Comparison of ENCODE assay signal across 14 mouse cellular contexts in the genomic region with DNA sequence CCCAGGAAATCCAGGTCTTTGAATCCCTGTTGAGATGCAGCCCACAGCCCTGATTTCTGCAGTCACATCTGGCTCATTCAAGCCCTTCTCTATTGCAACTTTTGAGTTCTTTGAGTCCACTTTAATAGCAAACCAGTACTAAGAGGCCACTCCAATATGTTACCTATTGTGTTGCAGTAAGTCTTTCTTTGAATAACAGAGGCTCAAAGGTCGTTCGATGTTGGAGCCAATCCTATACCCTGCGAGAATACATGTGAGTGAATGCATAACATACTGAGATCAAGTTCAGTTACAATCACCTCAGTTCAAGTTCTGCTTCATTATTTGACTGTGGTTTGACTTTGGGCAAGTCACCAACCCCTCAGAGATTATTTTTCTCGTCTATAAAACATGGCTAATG. TPM values are rescaled to one million over a fixed set of nuclear protein-coding genes. Genes with fewer than 3 reads are reported as not detected.
"Had no signal": no experiment of that assay in that cellular context is flagged by ENCODE, and none has a peak within 500 bp of the region (broad histone marks: within the 10 kb centered on the region; RNA-seq: fewer than 3 reads in every experiment).

No protein-coding gene starts in this region.

- DNase-seq: layer of hippocampus, adult 9-11 months; layer of hippocampus, postnatal 36 days; retina, postnatal 1 day; thymus, adult 2 months; thymus, postnatal 36 days had no signal

- ATAC-seq: midbrain, embryonic 16.5 days had no signal

- H3K4me3 ChIP-seq: limb, embryonic 15.5 days; liver, embryonic 12.5 days; lung, embryonic 15.5 days; megakaryocyte, embryonic 14.5 days; midbrain, embryonic 12.5 days; neural tube, embryonic 13.5 days; stomach, embryonic 15.5 days had no signal

- H3K27ac ChIP-seq: limb, embryonic 15.5 days; liver, embryonic 12.5 days; lung, embryonic 15.5 days; macrophage; midbrain, embryonic 12.5 days; neural tube, embryonic 13.5 days; stomach, embryonic 15.5 days had no signal

- H3K9ac ChIP-seq: limb, embryonic 15.5 days; liver, embryonic 12.5 days; lung, embryonic 15.5 days; midbrain, embryonic 12.5 days; neural tube, embryonic 13.5 days; stomach, embryonic 15.5 days had no signal

- H3K36me3 ChIP-seq: limb, embryonic 15.5 days; liver, embryonic 12.5 days; lung, embryonic 15.5 days; midbrain, embryonic 12.5 days; neural tube, embryonic 13.5 days; stomach, embryonic 15.5 days had no signal

- H3K27me3 ChIP-seq: limb, embryonic 15.5 days; liver, embryonic 12.5 days; lung, embryonic 15.5 days; megakaryocyte, embryonic 14.5 days; midbrain, embryonic 12.5 days; neural tube, embryonic 13.5 days; stomach, embryonic 15.5 days had no signal

- H3K4me2 ChIP-seq: limb, embryonic 15.5 days; liver, embryonic 12.5 days; lung, embryonic 15.5 days; midbrain, embryonic 12.5 days; neural tube, embryonic 13.5 days; stomach, embryonic 15.5 days had no signal

- H3K9me3 ChIP-seq: limb, embryonic 15.5 days; liver, embryonic 12.5 days; lung, embryonic 15.5 days; megakaryocyte, embryonic 14.5 days; midbrain, embryonic 12.5 days; neural tube, embryonic 13.5 days; stomach, embryonic 15.5 days had no signal

- H3K4me1 ChIP-seq: liver, embryonic 12.5 days; megakaryocyte, embryonic 14.5 days; midbrain, embryonic 12.5 days; stomach, embryonic 15.5 days had no signal

RNA-seq across cellular contexts. Expression of a gene that starts 47.5 kb away (rescaled TPM):
- polyA plus RNA-seq: macrophage had no signal
